Mouse (Mus musculus) neural tube, embryonic 11.5 days (tissue): ENCODE measurements around the gene Map1lc3a. TPM values are rescaled to one million over a fixed set of nuclear protein-coding genes. Genes with fewer than 3 reads are reported as not detected.

ENCODE experiments used
- ATAC-seq: fragments of 200-750 bp; cut with Nextera tagmentation; 2 replicates; pipeline ENCODE4 v1.8.0; 2017; ENCODE audit warnings: moderate number of reproducible peaks, mild to moderate bottlenecking, moderate TSS enrichment, moderate library complexity; ENCODE audit not compliant: insufficient read depth, low FRiP score, low TSS enrichment
- DNase-seq: peaks from one replicate; pipeline ENCODE4 v3.0.0-alpha.2; 2015; ENCODE audit warnings: low spot score
- H3K27ac ChIP-seq: fragments of 300-500 bp; sonication (generic); 2 replicates; pipeline ENCODE4 v1.5.1; 2014; ENCODE audit warnings: low read depth, mild to moderate bottlenecking, low read length
- H3K27me3 ChIP-seq: fragments of 300-500 bp; sonication (generic); 2 replicates; pipeline ENCODE4 v1.6.1; 2014; ENCODE audit warnings: mild to moderate bottlenecking, low read length, mixed read lengths; ENCODE audit not compliant: control insufficient read depth, insufficient read depth
- H3K36me3 ChIP-seq: fragments of 300-500 bp; sonication (generic); 2 replicates; pipeline ENCODE4 v1.6.1; 2014; ENCODE audit warnings: mild to moderate bottlenecking, low read length, moderate library complexity, mixed read lengths; ENCODE audit not compliant: control insufficient read depth, insufficient read depth
- H3K4me1 ChIP-seq: fragments of 300-500 bp; sonication (generic); 2 replicates; pipeline ENCODE4 v1.6.1; 2014; ENCODE audit warnings: low read length, mixed read lengths; ENCODE audit not compliant: control insufficient read depth, insufficient read depth
- H3K4me2 ChIP-seq: fragments of 300-500 bp; sonication (generic); 2 replicates; pipeline ENCODE4 v1.6.1; 2014; ENCODE audit warnings: low read depth, mild to moderate bottlenecking, moderate library complexity
- H3K4me3 ChIP-seq: fragments of 300-500 bp; sonication (generic); 2 replicates; pipeline ENCODE4 v1.5.1; 2014; ENCODE audit warnings: low read depth, low read length
- H3K9ac ChIP-seq: fragments of 300-500 bp; sonication (generic); 2 replicates; pipeline ENCODE4 v1.6.1; 2014; ENCODE audit warnings: mild to moderate bottlenecking, low read length
- H3K9me3 ChIP-seq: fragments of 300-500 bp; sonication (generic); 2 replicates; pipeline ENCODE4 v1.6.1; 2016; ENCODE audit warnings: low read length; ENCODE audit not compliant: control insufficient read depth
- WGBS: fragments of 180-500 bp; shearing (Covaris S2); extraction: QIAGEN DNeasy Blood & Tissue Kit; methylation state at CpG from one replicate; pipeline ENCODE4 v1.1.7; 2014; 5-methylcytosine and 5-hydroxymethylcytosine counted together
- polyA plus RNA-seq: library from polyadenylated mRNA; unstranded; fragments of >200 nt; fragmentation: Nextera tagmentation; extraction: Ambion mirVana; gene quantifications from 2 replicates; pipeline ENCODE4 v1.2.1, GENCODE M21; 2014

Gene Map1lc3a
- polyA plus RNA-seq, 1 experiment from 2014 or later: 191 TPM

DNA sequence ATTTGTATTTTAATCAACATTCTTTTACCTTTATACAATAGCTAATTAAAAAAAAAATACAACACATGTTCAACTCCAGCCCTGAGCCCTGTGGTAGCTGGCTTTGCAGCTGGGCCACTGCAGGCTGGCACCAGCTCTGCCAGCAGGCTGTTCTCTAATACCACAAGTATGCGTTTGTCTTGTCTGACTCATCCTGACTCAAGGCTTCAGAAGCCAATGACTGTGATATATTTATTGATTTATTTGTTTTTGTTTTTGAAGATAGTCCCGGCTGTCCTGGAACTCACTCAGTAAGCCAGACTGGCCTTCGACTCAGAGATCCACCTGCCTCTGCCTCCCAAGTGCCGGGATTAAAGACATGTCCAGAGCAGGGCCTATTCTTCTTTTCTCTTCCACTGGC, 17.8 kb downstream of the Map1lc3a start:
- H3K36me3 ChIP-seq: peaks cover 2% of the 10 kb centered on the region
- no peaks in the 10 kb centered on the region for H3K27me3 ChIP-seq
- no peaks in the 10 kb centered on the region for H3K9me3 ChIP-seq
- no peaks in the 10 kb centered on the region for H3K4me1 ChIP-seq
- H3K27ac ChIP-seq: no peak overlapping the region
- ATAC-seq (no peak), DNase-seq (no peak)
- H3K9ac ChIP-seq: no peak overlapping the region
- 94% methylated on average over 4 of the region's 4 CpGs for WGBS
- no peak overlapping the region for H3K4me3 ChIP-seq
- no peak overlapping the region for H3K4me2 ChIP-seq

DNA sequence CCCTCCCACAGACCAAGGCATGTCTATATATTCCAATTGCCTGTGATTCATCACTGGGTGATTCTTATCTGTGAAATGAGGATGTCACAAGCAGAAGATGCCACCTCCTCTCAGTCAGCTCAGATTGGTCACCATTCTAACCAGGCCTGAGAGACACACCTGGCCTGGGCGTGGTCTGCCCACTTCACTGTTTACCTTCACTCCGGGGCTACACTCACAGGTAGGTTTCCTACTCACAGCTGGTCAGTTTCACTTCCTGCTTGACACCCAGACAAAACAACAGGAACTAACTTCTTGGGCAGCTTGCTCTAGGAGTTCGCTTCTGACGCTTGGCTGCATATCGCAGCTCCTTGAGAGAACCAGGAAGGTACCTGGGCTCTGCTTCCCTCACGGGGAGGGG, 19.4 kb downstream of the Map1lc3a start:
- no peak overlapping the region for H3K27ac ChIP-seq
- no peaks in the 10 kb centered on the region for H3K27me3 ChIP-seq
- no peak overlapping the region for H3K9ac ChIP-seq
- H3K4me1 ChIP-seq: no peaks in the 10 kb centered on the region
- H3K4me2 ChIP-seq: no peak overlapping the region
- ATAC-seq: no peak
- DNase-seq: no peak
- peaks cover 2% of the 10 kb centered on the region for H3K36me3 ChIP-seq
- H3K4me3 ChIP-seq: no peak overlapping the region
- 94% methylated on average over 6 of the region's 6 CpGs for WGBS
- H3K9me3 ChIP-seq: no peaks in the 10 kb centered on the region

DNA sequence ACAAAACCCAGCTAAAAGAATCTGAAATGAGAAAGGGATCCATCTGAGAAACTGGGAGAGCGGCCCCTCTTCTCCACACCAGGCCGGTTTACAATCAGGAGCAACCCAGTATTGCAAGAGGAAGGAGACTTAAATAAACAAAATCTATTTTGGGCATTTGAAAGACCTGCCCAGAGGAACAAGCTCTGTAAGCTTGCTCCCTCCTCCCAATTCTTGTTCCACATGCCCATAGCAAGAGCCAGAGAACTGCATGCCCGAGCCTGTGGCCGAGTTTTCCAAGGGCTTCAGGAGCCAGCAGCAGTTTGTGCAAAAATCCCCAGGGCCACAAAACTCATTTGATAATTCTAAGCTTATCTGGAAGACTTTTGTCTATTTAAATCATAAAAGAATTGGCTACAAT, 23.5 kb downstream of the Map1lc3a start:
- H3K27ac ChIP-seq: no peak overlapping the region
- no peak overlapping the region for H3K4me2 ChIP-seq
- H3K4me1 ChIP-seq: no peaks in the 10 kb centered on the region
- WGBS: 91% methylated on average over 4 of the region's 4 CpGs
- no peak overlapping the region for H3K9ac ChIP-seq
- no peaks in the 10 kb centered on the region for H3K9me3 ChIP-seq
- ATAC-seq (no peak), DNase-seq (no peak)
- H3K36me3 ChIP-seq: peaks cover 2% of the 10 kb centered on the region
- H3K27me3 ChIP-seq: no peaks in the 10 kb centered on the region
- H3K4me3 ChIP-seq: no peak overlapping the region

GRCm38 (mm10) chr2:155308936-155309592, 33.0 kb downstream of the Map1lc3a start:
- Histone ChIP-seq H3K9me3 (no peaks in the 10 kb centered on the region), H3K4me1 (no peaks in the 10 kb centered on the region), H3K36me3 (no peaks in the 10 kb centered on the region; the same call in 1 of the 2 replicates), H3K4me2 (no peak overlapping the region), H3K27ac (peak overlapping the region; percentile 44; the same call in 1 of the 2 replicates), H3K27me3 (no peaks in the 10 kb centered on the region), H3K9ac (no peak overlapping the region), H3K4me3 (no peak overlapping the region)
- ATAC-seq (no peak), DNase-seq (peak; percentile 19)
- 47% methylated on average over 3 of the region's 3 CpGs for WGBS

- H3K36me3 ChIP-seq: no peaks in the 10 kb centered on the region; the same call in 1 of the 2 replicates
- H3K4me1 ChIP-seq: no peaks in the 10 kb centered on the region
- no peak overlapping the region for H3K4me2 ChIP-seq
- DNase-seq (no peak), ATAC-seq (no peak)
- H3K27me3 ChIP-seq: no peaks in the 10 kb centered on the region
- H3K4me3 ChIP-seq: no peak overlapping the region
- H3K9ac ChIP-seq: no peak overlapping the region
- H3K9me3 ChIP-seq: no peaks in the 10 kb centered on the region
- no peak overlapping the region for H3K27ac ChIP-seq
- 41% methylated on average over 6 of the region's 6 CpGs for WGBS
Observed at GRCm38 (mm10) chr2:155313671-155314070, 37.6 kb downstream of the Map1lc3a start.

GRCm38 (mm10) chr2:155318618-155319017, 42.5 kb downstream of the Map1lc3a start:
- no peak overlapping the region for H3K27ac ChIP-seq
- no peaks in the 10 kb centered on the region for H3K9me3 ChIP-seq
- H3K9ac ChIP-seq: no peak overlapping the region
- no peaks in the 10 kb centered on the region for H3K27me3 ChIP-seq
- H3K4me3 ChIP-seq: no peak overlapping the region
- H3K4me2 ChIP-seq: no peak overlapping the region
- ATAC-seq (no peak), DNase-seq (no peak)
- H3K36me3 ChIP-seq: no peaks in the 10 kb centered on the region
- WGBS: 94% methylated on average over 2 of the region's 2 CpGs
- no peaks in the 10 kb centered on the region for H3K4me1 ChIP-seq

GRCm38 (mm10) chr2:155320596-155320995, 44.5 kb downstream of the Map1lc3a start:
- H3K27ac ChIP-seq: no peak overlapping the region
- H3K9me3 ChIP-seq: no peaks in the 10 kb centered on the region
- no peak overlapping the region for H3K4me3 ChIP-seq
- H3K36me3 ChIP-seq: no peaks in the 10 kb centered on the region
- WGBS: 82% methylated on average over 5 of the region's 5 CpGs
- H3K9ac ChIP-seq: no peak overlapping the region
- ATAC-seq: no peak
- no peaks in the 10 kb centered on the region for H3K4me1 ChIP-seq
- DNase-seq: no peak
- H3K27me3 ChIP-seq: no peaks in the 10 kb centered on the region
- no peak overlapping the region for H3K4me2 ChIP-seq

GRCm38 (mm10) chr2:155326001-155326400, 49.9 kb downstream of the Map1lc3a start:
- ATAC-seq (no peak), DNase-seq (no peak)
- WGBS: 89% methylated on average over 4 of the region's 4 CpGs
- peaks cover 7% of the 10 kb centered on the region for H3K36me3 ChIP-seq
- H3K9ac ChIP-seq: no peak overlapping the region
- no peaks in the 10 kb centered on the region for H3K9me3 ChIP-seq
- no peak overlapping the region for H3K27ac ChIP-seq
- no peak overlapping the region for H3K4me2 ChIP-seq
- H3K4me1 ChIP-seq: no peaks in the 10 kb centered on the region
- H3K4me3 ChIP-seq: no peak overlapping the region
- H3K27me3 ChIP-seq: no peaks in the 10 kb centered on the region
